Mouse (Mus musculus): ENCODE data around the gene Zfp354c.

- TF ChIP-seq CTCF (IDR thresholded peaks at IDR 0.05; ENCODE audit: extremely low read depth, insufficient read depth, insufficient read length, insufficient replicate concordance) (no peak), POLR2A (IDR thresholded peaks at IDR 0.05; ENCODE audit: low read depth, low read length) (no peak)
Measured at GRCm38 (mm10) chr11:50841023-50841735, 13.7 kb upstream of the Zfp354c start, which contains the start of gene Zfp879.
